Mouse (Mus musculus) liver, embryonic 14.5 days (tissue): ENCODE data around the gene St6galnac3.

ENCODE experiments used
- CTCF ChIP-seq: IDR thresholded peaks from 2 replicates; pipeline ENCODE4 v1.5.1; 2016; ENCODE audit warnings: antibody characterized with exemption, low read depth, control low read depth
- EP300 ChIP-seq: IDR thresholded peaks from 2 replicates; pipeline ENCODE4 v1.6.1; 2016; ENCODE audit warnings: antibody characterized with exemption, low read depth

- TF ChIP-seq CTCF (no peak), EP300 (no peak)
These were observed 79.2 kb downstream of the St6galnac3 start for GRCm38 (mm10) chr3:153645803-153646202.
